Mouse (Mus musculus): ENCODE data around the gene Rpl4.

DNA sequence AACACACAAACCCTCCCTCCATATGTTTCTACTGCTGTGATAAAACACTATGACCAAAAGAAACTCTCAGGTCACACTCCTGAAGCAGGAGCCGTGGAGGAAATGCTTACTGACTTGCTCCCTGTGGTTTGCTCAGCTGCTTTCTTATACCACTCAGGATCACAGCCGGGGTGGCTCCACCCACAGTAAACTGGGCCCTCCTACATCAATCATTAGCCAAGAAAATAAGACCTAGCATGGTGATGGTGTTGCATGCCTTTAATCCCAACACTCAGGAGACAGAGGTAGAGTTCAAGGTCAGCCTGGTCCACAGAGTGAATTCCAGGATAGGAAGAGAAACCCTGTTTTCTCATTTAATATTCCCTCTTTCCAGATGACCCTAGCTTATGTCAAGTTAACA lies 26.7 kb downstream of the Rpl4 start:
- no peak for TF ChIP-seq CTCF (IDR thresholded peaks at IDR 0.05; ENCODE audit: insufficient read depth, low read depth, low read length)
- no peak for TF ChIP-seq POLR2A (IDR thresholded peaks at IDR 0.05; ENCODE audit: insufficient read depth, low read depth, low read length)
